Mouse (Mus musculus): ENCODE results near the gene Kdm2b. TPM values are rescaled to one million over a fixed set of nuclear protein-coding genes. Genes with fewer than 3 reads are reported as not detected.

Kdm2b gene
- polyA plus RNA-seq, 1 experiment, result 30.3 TPM

DNA sequence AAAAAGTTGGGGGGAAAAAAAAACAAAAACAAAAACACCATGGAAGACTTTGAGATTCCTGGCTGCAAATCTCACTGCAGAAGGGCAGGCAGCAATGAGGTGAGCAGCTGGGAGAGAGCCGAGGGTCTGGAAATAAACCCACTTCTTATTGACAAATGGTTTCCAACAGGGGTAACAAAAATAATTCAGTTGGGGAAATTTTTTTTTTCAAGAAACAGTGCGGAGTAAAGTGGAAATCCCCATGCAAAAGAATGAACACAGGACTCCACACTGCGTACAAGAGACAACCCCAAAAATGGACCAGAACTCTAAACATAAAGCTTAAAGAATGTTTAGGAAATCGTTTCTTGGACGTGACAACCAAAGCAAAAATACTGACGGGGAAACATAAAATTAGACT lies 96.4 kb downstream of the Kdm2b start:
- no peak overlapping the region for H3K4me3 ChIP-seq (ENCODE audit: extremely low read depth, insufficient read depth, insufficient read length)
- 64% methylated on average over 6 of the region's 6 CpGs for WGBS
- no peak for TF ChIP-seq POLR2A (IDR thresholded peaks at IDR 0.05; ENCODE audit: low read depth, low read length)
- TF ChIP-seq CTCF (IDR thresholded peaks at IDR 0.05; ENCODE audit: extremely low read depth, insufficient read depth, insufficient read length, insufficient replicate concordance), result no peak
- DNase-seq (ENCODE audit: low read depth in 1 of 2, low spot score in 2 of 2), result no peak
- H3K27me3 ChIP-seq (ENCODE audit: control insufficient read depth, insufficient read depth, low read length), result no peaks in the 10 kb centered on the region
- H3K27ac ChIP-seq (ENCODE audit: insufficient read depth, low read length), result no peak overlapping the region
- H3K4me1 ChIP-seq (ENCODE audit: control insufficient read depth, insufficient read depth, insufficient read length), result peaks cover 11% of the 10 kb centered on the region; the same call in 1 of the 2 replicates
- H3K36me3 ChIP-seq (ENCODE audit: control insufficient read depth, insufficient read depth, low read length), result 0 out of 2 replicates have a peak, but pooled peaks cover 1% of the 10 kb centered on the region

DNA sequence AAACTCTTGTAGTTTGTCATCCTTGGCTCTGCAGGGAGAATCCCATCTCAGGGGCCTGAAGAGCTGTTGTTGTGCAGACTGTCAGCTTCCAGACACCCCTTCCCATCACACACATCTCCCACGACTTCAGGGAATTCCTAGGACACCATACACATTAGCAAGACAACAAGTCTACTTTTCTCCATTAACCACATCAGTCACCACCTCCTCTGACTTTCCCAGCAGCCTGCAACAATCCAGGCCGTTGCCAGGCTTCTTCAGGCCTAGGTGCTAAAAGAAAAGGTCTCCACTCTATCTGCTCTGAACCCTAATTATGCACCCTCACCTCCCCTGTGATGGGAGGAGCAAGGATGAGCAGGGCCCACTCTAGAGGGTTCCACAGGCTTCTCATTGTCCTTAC lies 99.2 kb downstream of the Kdm2b start:
- Histone ChIP-seq H3K27me3 (ENCODE audit: control insufficient read depth, insufficient read depth, low read length) (no peaks in the 10 kb centered on the region), H3K36me3 (ENCODE audit: control insufficient read depth, insufficient read depth, low read length) (0 out of 2 replicates have a peak, but pooled peaks cover 1% of the 10 kb centered on the region), H3K27ac (ENCODE audit: insufficient read depth, low read length) (no peak overlapping the region), H3K4me3 (ENCODE audit: extremely low read depth, insufficient read depth, insufficient read length) (no peak overlapping the region), H3K4me1 (ENCODE audit: control insufficient read depth, insufficient read depth, insufficient read length) (peaks cover 8% of the 10 kb centered on the region; the same call in 1 of the 2 replicates)
- DNase-seq (ENCODE audit: low read depth in 1 of 2, low spot score in 2 of 2), result no peak
- WGBS, result 91% methylated on average over 2 of the region's 2 CpGs
- no peak for TF ChIP-seq POLR2A (IDR thresholded peaks at IDR 0.05; ENCODE audit: low read depth, low read length)
- no peak for TF ChIP-seq CTCF (IDR thresholded peaks at IDR 0.05; ENCODE audit: extremely low read depth, insufficient read depth, insufficient read length, insufficient replicate concordance)

- DNase-seq (ENCODE audit: low read depth in 1 of 2, low spot score in 2 of 2), result no peak
- H3K4me1 ChIP-seq (ENCODE audit: control insufficient read depth, insufficient read depth, insufficient read length), result no peaks in the 10 kb centered on the region; the same call in 1 of the 2 replicates
- 97% methylated on average over 16 of the region's 16 CpGs for WGBS
- no peak overlapping the region for H3K27ac ChIP-seq (ENCODE audit: insufficient read depth, low read length)
- TF ChIP-seq CTCF (IDR thresholded peaks at IDR 0.05; ENCODE audit: extremely low read depth, insufficient read depth, insufficient read length, insufficient replicate concordance) (no peak), POLR2A (IDR thresholded peaks at IDR 0.05; ENCODE audit: low read depth, low read length) (no peak)
- H3K36me3 ChIP-seq (ENCODE audit: control insufficient read depth, insufficient read depth, low read length), result 0 out of 2 replicates have a peak, but pooled peaks cover 1% of the 10 kb centered on the region
- H3K27me3 ChIP-seq (ENCODE audit: control insufficient read depth, insufficient read depth, low read length), result no peaks in the 10 kb centered on the region
- H3K4me3 ChIP-seq (ENCODE audit: extremely low read depth, insufficient read depth, insufficient read length), result no peak overlapping the region
These were observed 100.9 kb downstream of the Kdm2b start for GRCm38 (mm10) chr5:122888612-122889214.

DNA sequence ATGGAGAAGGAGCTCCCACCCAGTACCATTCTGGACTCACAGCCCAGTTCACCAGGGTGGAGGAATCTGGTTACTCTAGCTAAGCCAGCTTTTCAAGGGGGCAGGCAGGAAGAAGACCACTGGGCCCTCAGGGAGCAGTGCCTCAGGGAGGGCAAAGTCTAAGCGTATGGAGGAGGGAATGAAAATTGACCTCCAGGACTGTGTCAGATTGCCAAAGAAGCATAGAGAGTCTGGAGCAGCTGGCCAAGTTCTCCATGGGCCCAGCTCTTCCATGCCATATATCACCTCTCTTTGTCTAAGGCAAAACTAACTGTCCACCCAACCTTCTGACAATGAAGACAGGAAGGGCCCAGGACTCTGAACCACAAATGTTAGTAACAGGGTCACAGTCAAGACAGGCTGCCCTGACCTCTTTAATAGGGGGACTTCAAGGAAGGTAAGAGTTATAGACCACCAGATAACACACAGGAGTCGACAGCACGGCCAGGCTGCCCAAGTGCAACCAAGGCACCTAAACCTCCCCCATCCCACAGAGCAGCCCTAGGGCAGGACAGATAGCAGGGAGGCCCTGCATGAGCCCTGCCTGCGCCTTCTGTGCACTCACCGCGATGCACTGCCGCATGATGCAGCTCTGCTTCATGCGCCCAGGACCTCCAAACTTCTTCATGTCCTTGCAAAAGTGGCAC lies 101.6 kb downstream of the Kdm2b start:
- 95% methylated on average over 8 of the region's 8 CpGs for WGBS
- H3K4me3 ChIP-seq (ENCODE audit: extremely low read depth, insufficient read depth, insufficient read length), result no peak overlapping the region
- H3K4me1 ChIP-seq (ENCODE audit: control insufficient read depth, insufficient read depth, insufficient read length), result no peaks in the 10 kb centered on the region; the same call in 1 of the 2 replicates
- TF ChIP-seq POLR2A (IDR thresholded peaks at IDR 0.05; ENCODE audit: low read depth, low read length) (no peak), CTCF (IDR thresholded peaks at IDR 0.05; ENCODE audit: extremely low read depth, insufficient read depth, insufficient read length, insufficient replicate concordance) (no peak)
- no peak overlapping the region for H3K27ac ChIP-seq (ENCODE audit: insufficient read depth, low read length)
- no peaks in the 10 kb centered on the region for H3K27me3 ChIP-seq (ENCODE audit: control insufficient read depth, insufficient read depth, low read length)
- 0 out of 2 replicates have a peak, but pooled peaks cover 1% of the 10 kb centered on the region for H3K36me3 ChIP-seq (ENCODE audit: control insufficient read depth, insufficient read depth, low read length)
- DNase-seq (ENCODE audit: low read depth in 1 of 2, low spot score in 2 of 2), result no peak

- 83% methylated on average over 9 of the region's 9 CpGs for WGBS
- no peak for TF ChIP-seq POLR2A (IDR thresholded peaks at IDR 0.05; ENCODE audit: low read depth, low read length)
- no peak for TF ChIP-seq CTCF (IDR thresholded peaks at IDR 0.05; ENCODE audit: extremely low read depth, insufficient read depth, insufficient read length, insufficient replicate concordance)
- Histone ChIP-seq H3K27me3 (ENCODE audit: control insufficient read depth, insufficient read depth, low read length) (no peaks in the 10 kb centered on the region), H3K36me3 (ENCODE audit: control insufficient read depth, insufficient read depth, low read length) (0 out of 2 replicates have a peak, but pooled peaks cover 1% of the 10 kb centered on the region), H3K4me1 (ENCODE audit: control insufficient read depth, insufficient read depth, insufficient read length) (no peaks in the 10 kb centered on the region; the same call in 1 of the 2 replicates), H3K4me3 (ENCODE audit: extremely low read depth, insufficient read depth, insufficient read length) (no peak overlapping the region), H3K27ac (ENCODE audit: insufficient read depth, low read length) (no peak overlapping the region)
- no peak for DNase-seq (ENCODE audit: low read depth in 1 of 2, low spot score in 2 of 2)
These were observed 102.6 kb downstream of the Kdm2b start for GRCm38 (mm10) chr5:122887033-122887432.

- peaks cover 8% of the 10 kb centered on the region for H3K36me3 ChIP-seq (ENCODE audit: control insufficient read depth, insufficient read depth, low read length)
- H3K4me1 ChIP-seq (ENCODE audit: control insufficient read depth, insufficient read depth, insufficient read length), result no peaks in the 10 kb centered on the region; the same call in 1 of the 2 replicates
- no peak for DNase-seq (ENCODE audit: low read depth in 1 of 2, low spot score in 2 of 2)
These were observed 104.9 kb downstream of the Kdm2b start for GRCm38 (mm10) chr5:122884594-122885348.

More at GRCm38 (mm10) chr5:122884594-122885348, 104.9 kb downstream of the Kdm2b start:
- TF ChIP-seq CTCF (IDR thresholded peaks at IDR 0.05; ENCODE audit: extremely low read depth, insufficient read depth, insufficient read length, insufficient replicate concordance) (no peak), POLR2A (IDR thresholded peaks at IDR 0.05; ENCODE audit: low read depth, low read length) (no peak)
- Histone ChIP-seq H3K4me3 (ENCODE audit: extremely low read depth, insufficient read depth, insufficient read length) (no peak overlapping the region), H3K27ac (ENCODE audit: insufficient read depth, low read length) (no peak overlapping the region), H3K27me3 (ENCODE audit: control insufficient read depth, insufficient read depth, low read length) (no peaks in the 10 kb centered on the region)
- WGBS, result 72% methylated on average over 7 of the region's 7 CpGs

Data from spleen, adult 2 months (tissue).